Mouse (Mus musculus) naive thymus-derived CD4-positive, alpha-beta T cell, adult 5 months (primary cell): ENCODE results near the gene Cox20. TPM values are rescaled to one million over a fixed set of nuclear protein-coding genes. Genes with fewer than 3 reads are reported as not detected.

Source experiments
- polyA plus RNA-seq: library from polyadenylated mRNA; unstranded; fragments of 100-300 nt; shearing (Covaris generic); gene quantifications from one replicate; pipeline ENCODE4 v1.2.1, GENCODE M21; 2017

The Cox20 gene
- polyA plus RNA-seq = 118 TPM

GRCm38 (mm10) chr1:178318389-178319184, at the start of gene Cox20:
Gene Cox20, plus strand, starts transcription at chr1:178319130.

GRCm38 (mm10) chr1:178337551-178338317, 18.8 kb downstream of the Cox20 start, which contains the start of gene Hnrnpu:
Gene Hnrnpu, minus strand, starts transcription at chr1:178337797.

Other genes with a start within 250 kb of the Cox20 start
- 35.3 TPM for gene Desi2, start 131.7 kb upstream of the Cox20 start, polyA plus RNA-seq
- 963 TPM for gene Hnrnpu, start 18.7 kb downstream of the Cox20 start, polyA plus RNA-seq
- gene Efcab2, start 87.0 kb downstream of the Cox20 start, polyA plus RNA-seq = 4.2 TPM
- not detected for gene Kif26b, start 210.0 kb downstream of the Cox20 start, polyA plus RNA-seq